Mouse (Mus musculus): Measurements from ENCODE around the gene Pld4. TPM values are rescaled to one million over a fixed set of nuclear protein-coding genes. Genes with fewer than 3 reads are reported as not detected.

Gene Pld4
- polyA plus RNA-seq, 1 experiment from 2014 or later, result 13.0 TPM

GRCm38 (mm10) chr12:112774481-112774880 lies 14.0 kb downstream of the Pld4 start:
- H3K4me3 ChIP-seq (ENCODE audit: low read depth, low read length), result no peak overlapping the region
- H3K27me3 ChIP-seq (replicated peaks; ENCODE audit: control insufficient read depth, insufficient read depth, low read length), result no peaks in the 10 kb centered on the region
- ATAC-seq (replicated peaks; ENCODE audit: low FRiP score, low TSS enrichment, low read depth) (no peak), DNase-seq (ENCODE audit: low spot score) (no peak)
- H3K9me3 ChIP-seq (ENCODE audit: control insufficient read depth, low read length), result peaks cover 5% of the 10 kb centered on the region; the same call in 1 of the 2 replicates
- H3K36me3 ChIP-seq (ENCODE audit: control insufficient read depth, insufficient read depth, low read length), result no peaks in the 10 kb centered on the region
- 0 out of 2 replicates have a peak, but pooled peaks cover 3% of the 10 kb centered on the region for H3K4me1 ChIP-seq (replicated peaks; ENCODE audit: control insufficient read depth, insufficient read depth, low read length)
- H3K4me2 ChIP-seq (ENCODE audit: low read length), result no peak overlapping the region
- no peak overlapping the region for H3K9ac ChIP-seq (ENCODE audit: low read length)
- no peak overlapping the region for H3K27ac ChIP-seq (ENCODE audit: low read depth)
- WGBS, result 93% methylated on average over 10 of the region's 10 CpGs

GRCm38 (mm10) chr12:112791026-112791425 lies 30.6 kb downstream of the Pld4 start:
- no peaks in the 10 kb centered on the region for H3K9me3 ChIP-seq (ENCODE audit: control insufficient read depth, low read length)
- H3K4me3 ChIP-seq (ENCODE audit: low read depth, low read length), result no peak overlapping the region
- DNase-seq (ENCODE audit: low spot score), result no peak
- H3K27ac ChIP-seq (ENCODE audit: low read depth), result no peak overlapping the region
- H3K36me3 ChIP-seq (ENCODE audit: control insufficient read depth, insufficient read depth, low read length), result no peaks in the 10 kb centered on the region
- WGBS, result 66% methylated on average over 8 of the region's 8 CpGs
- H3K4me2 ChIP-seq (ENCODE audit: low read length), result no peak overlapping the region
- ATAC-seq (replicated peaks; ENCODE audit: low FRiP score, low TSS enrichment, low read depth), result no peak
- no peak overlapping the region for H3K9ac ChIP-seq (ENCODE audit: low read length)
- peaks cover 30% of the 10 kb centered on the region for H3K4me1 ChIP-seq (replicated peaks; ENCODE audit: control insufficient read depth, insufficient read depth, low read length)
- no peaks in the 10 kb centered on the region for H3K27me3 ChIP-seq (replicated peaks; ENCODE audit: control insufficient read depth, insufficient read depth, low read length)

- 64% methylated on average over 13 of the region's 13 CpGs for WGBS
- Histone ChIP-seq H3K9me3 (ENCODE audit: control insufficient read depth, low read length) (no peaks in the 10 kb centered on the region), H3K4me2 (ENCODE audit: low read length) (peak overlapping the region; percentile 36; the same call in 1 of the 2 replicates), H3K36me3 (ENCODE audit: control insufficient read depth, insufficient read depth, low read length) (no peaks in the 10 kb centered on the region), H3K4me1 (replicated peaks; ENCODE audit: control insufficient read depth, insufficient read depth, low read length) (peaks cover 53% of the 10 kb centered on the region), H3K9ac (ENCODE audit: low read length) (no peak overlapping the region), H3K27ac (ENCODE audit: low read depth) (0 out of 2 replicates have a peak overlapping the region, but pooled peaks have one; percentile 22), H3K4me3 (ENCODE audit: low read depth, low read length) (no peak overlapping the region), H3K27me3 (replicated peaks; ENCODE audit: control insufficient read depth, insufficient read depth, low read length) (no peaks in the 10 kb centered on the region)
- DNase-seq (ENCODE audit: low spot score) (no peak), ATAC-seq (replicated peaks; ENCODE audit: low FRiP score, low TSS enrichment, low read depth) (no peak; the same call in 1 of the 2 replicates)
Observed at GRCm38 (mm10) chr12:112793601-112794355, 33.3 kb downstream of the Pld4 start.

GRCm38 (mm10) chr12:112794356-112794816 lies 33.9 kb downstream of the Pld4 start:
- 18% methylated on average over 7 of the region's 7 CpGs for WGBS
- Histone ChIP-seq H3K27me3 (replicated peaks; ENCODE audit: control insufficient read depth, insufficient read depth, low read length) (no peaks in the 10 kb centered on the region), H3K4me2 (ENCODE audit: low read length) (peak overlapping the region; percentile 36), H3K9me3 (ENCODE audit: control insufficient read depth, low read length) (no peaks in the 10 kb centered on the region), H3K4me1 (replicated peaks; ENCODE audit: control insufficient read depth, insufficient read depth, low read length) (peaks cover 58% of the 10 kb centered on the region), H3K27ac (ENCODE audit: low read depth) (0 out of 2 replicates have a peak overlapping the region, but pooled peaks have one; percentile 22), H3K36me3 (ENCODE audit: control insufficient read depth, insufficient read depth, low read length) (no peaks in the 10 kb centered on the region), H3K4me3 (ENCODE audit: low read depth, low read length) (no peak overlapping the region), H3K9ac (ENCODE audit: low read length) (no peak overlapping the region)
- no peak for ATAC-seq (replicated peaks; ENCODE audit: low FRiP score, low TSS enrichment, low read depth)
- DNase-seq (ENCODE audit: low spot score), result no peak

GRCm38 (mm10) chr12:112794998-112795397 lies 34.5 kb downstream of the Pld4 start:
- H3K27ac ChIP-seq (ENCODE audit: low read depth), result peak overlapping the region; percentile 16; the same call in 1 of the 2 replicates
- no peak overlapping the region for H3K9ac ChIP-seq (ENCODE audit: low read length)
- ATAC-seq (replicated peaks; ENCODE audit: low FRiP score, low TSS enrichment, low read depth) (no peak), DNase-seq (ENCODE audit: low spot score) (no peak)
- peaks cover 58% of the 10 kb centered on the region for H3K4me1 ChIP-seq (replicated peaks; ENCODE audit: control insufficient read depth, insufficient read depth, low read length)
- no peaks in the 10 kb centered on the region for H3K27me3 ChIP-seq (replicated peaks; ENCODE audit: control insufficient read depth, insufficient read depth, low read length)
- 87% methylated on average over 5 of the region's 5 CpGs for WGBS
- H3K36me3 ChIP-seq (ENCODE audit: control insufficient read depth, insufficient read depth, low read length), result no peaks in the 10 kb centered on the region
- H3K4me3 ChIP-seq (ENCODE audit: low read depth, low read length), result no peak overlapping the region
- H3K4me2 ChIP-seq (ENCODE audit: low read length), result peak overlapping the region; percentile 36
- no peaks in the 10 kb centered on the region for H3K9me3 ChIP-seq (ENCODE audit: control insufficient read depth, low read length)

- no peak overlapping the region for H3K4me3 ChIP-seq (ENCODE audit: low read depth, low read length)
- no peak overlapping the region for H3K9ac ChIP-seq (ENCODE audit: low read length)
- H3K4me1 ChIP-seq (replicated peaks; ENCODE audit: control insufficient read depth, insufficient read depth, low read length), result peaks cover 58% of the 10 kb centered on the region
- no peaks in the 10 kb centered on the region for H3K9me3 ChIP-seq (ENCODE audit: control insufficient read depth, low read length)
- ATAC-seq (replicated peaks; ENCODE audit: low FRiP score, low TSS enrichment, low read depth) (peak; percentile 53), DNase-seq (ENCODE audit: low spot score) (no peak)
- H3K36me3 ChIP-seq (ENCODE audit: control insufficient read depth, insufficient read depth, low read length), result no peaks in the 10 kb centered on the region
- peak overlapping the region; percentile 36 for H3K4me2 ChIP-seq (ENCODE audit: low read length)
- WGBS, result 48% methylated on average over 18 of the region's 18 CpGs
- 0 out of 2 replicates have a peak, but pooled peaks cover under 1% of the 10 kb centered on the region for H3K27me3 ChIP-seq (replicated peaks; ENCODE audit: control insufficient read depth, insufficient read depth, low read length)
- peak overlapping the region; percentile 16; the same call in 1 of the 2 replicates for H3K27ac ChIP-seq (ENCODE audit: low read depth)
Observed at GRCm38 (mm10) chr12:112795466-112796104, 35.1 kb downstream of the Pld4 start.

GRCm38 (mm10) chr12:112796551-112797510 lies 36.4 kb downstream of the Pld4 start:
- peaks cover 59% of the 10 kb centered on the region for H3K4me1 ChIP-seq (replicated peaks; ENCODE audit: control insufficient read depth, insufficient read depth, low read length)
- H3K9ac ChIP-seq (ENCODE audit: low read length), result no peak overlapping the region
- WGBS, result 44% methylated on average over 17 of the region's 17 CpGs
- no peak for DNase-seq (ENCODE audit: low spot score)
- no peaks in the 10 kb centered on the region for H3K9me3 ChIP-seq (ENCODE audit: control insufficient read depth, low read length)
- H3K27ac ChIP-seq (ENCODE audit: low read depth), result no peak overlapping the region
- H3K4me2 ChIP-seq (ENCODE audit: low read length), result no peak overlapping the region
- H3K4me3 ChIP-seq (ENCODE audit: low read depth, low read length), result no peak overlapping the region
- H3K27me3 ChIP-seq (replicated peaks; ENCODE audit: control insufficient read depth, insufficient read depth, low read length), result peaks cover 13% of the 10 kb centered on the region
- ATAC-seq (replicated peaks; ENCODE audit: low FRiP score, low TSS enrichment, low read depth), result no peak
- H3K36me3 ChIP-seq (ENCODE audit: control insufficient read depth, insufficient read depth, low read length), result no peaks in the 10 kb centered on the region

All from intestine, embryonic 14.5 days (tissue).